Mouse (Mus musculus): ENCODE results near the gene Slco2a1. TPM values are rescaled to one million over a fixed set of nuclear protein-coding genes. Genes with fewer than 3 reads are reported as not detected.

Gene Slco2a1
- total and polyA plus RNA-seq, 3 experiments: 0.01 to 0.11 TPM; not detected in 1

DNA sequence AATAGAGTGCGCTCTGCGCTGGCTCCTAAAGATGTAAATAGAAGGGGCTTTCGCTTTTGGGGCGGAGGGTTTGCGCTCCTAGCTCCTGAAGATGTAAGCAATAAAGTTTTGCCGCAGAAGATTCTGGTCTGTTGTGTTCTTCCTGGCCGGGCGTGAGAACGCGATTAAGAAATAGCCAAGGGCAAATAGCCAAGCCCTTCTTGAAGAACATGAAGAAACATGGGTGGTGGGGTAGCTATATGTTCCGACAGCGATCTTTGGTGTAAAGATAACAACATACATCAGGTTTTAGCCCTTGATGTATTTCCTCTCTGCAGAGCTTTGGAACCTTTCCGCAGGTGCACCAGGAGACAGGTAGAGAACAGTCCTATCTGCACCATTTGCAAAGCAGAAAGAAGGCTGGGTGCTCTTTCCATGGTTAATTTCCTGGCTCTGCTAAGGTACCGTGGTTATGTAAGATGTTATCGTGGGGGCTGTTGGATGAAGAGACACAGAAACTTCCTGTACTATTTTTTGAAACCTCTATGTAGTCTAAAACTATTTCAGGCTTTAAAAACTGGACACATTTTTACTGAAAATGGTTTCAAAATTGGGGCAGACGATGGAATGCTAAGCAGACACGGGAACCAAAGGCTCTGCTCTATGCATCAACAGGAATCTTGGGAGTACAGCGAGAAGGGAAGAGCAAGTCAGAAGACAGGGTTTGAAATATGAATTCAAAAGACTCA is 120.6 kb downstream of the Slco2a1 start:
- no peaks in the 10 kb centered on the region for H3K36me3 ChIP-seq (replicated peaks)
- H3K27me3 ChIP-seq (ENCODE audit: insufficient read depth, low read length): peaks cover 33% of the 10 kb centered on the region
- ATAC-seq (ENCODE audit: extremely low read depth, insufficient number of reproducible peaks, low FRiP score, poor library complexity, severe bottlenecking): no peak
- no peak for DNase-seq (ENCODE audit: low spot score)
- H3K4me1 ChIP-seq (ENCODE audit: insufficient read depth, low read depth, low read length): no peaks in the 10 kb centered on the region
- TF ChIP-seq CTCF (IDR thresholded peaks at IDR 0.05; ENCODE audit: low read depth, low read length) (no peak), GATA1 (IDR thresholded peaks at IDR 0.05; ENCODE audit: borderline replicate concordance, low read length) (no peak), POLR2AphosphoS5 (IDR thresholded peaks at IDR 0.05; ENCODE audit: insufficient replicate concordance, low read depth, low read length) (no peak), TAL1 (conservative IDR thresholded peaks at IDR 0.05; ENCODE audit: low read depth, low read length) (no peak), GATA2 (IDR thresholded peaks at IDR 0.05; ENCODE audit: borderline replicate concordance, low read depth, low read length) (no peak)
- H3K4me3 ChIP-seq (ENCODE audit: low read depth, low read length): no peak overlapping the region
- H3K9me3 ChIP-seq (replicated peaks): peaks cover 7% of the 10 kb centered on the region

DNA sequence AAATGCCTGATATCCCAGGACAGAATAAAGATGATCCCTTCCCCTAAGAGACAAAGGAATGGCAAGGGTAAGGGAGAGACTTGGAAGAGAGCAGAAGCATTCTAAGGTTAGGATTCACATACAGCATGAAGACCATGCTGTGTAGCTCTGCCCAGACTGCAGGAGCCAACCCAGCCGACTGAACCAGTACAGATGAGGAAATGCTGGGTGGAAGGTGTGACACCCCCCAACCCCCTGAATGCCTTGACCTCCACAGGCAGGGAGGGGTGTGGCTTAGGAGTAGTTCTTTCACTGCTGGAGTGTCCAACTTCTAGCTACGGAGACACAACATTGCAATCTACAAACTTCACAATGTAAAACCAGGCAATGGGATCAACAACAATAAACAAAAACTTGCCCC is 121.4 kb downstream of the Slco2a1 start:
- Histone ChIP-seq H3K4me3 (ENCODE audit: low read depth, low read length) (no peak overlapping the region), H3K9me3 (replicated peaks) (peaks cover 7% of the 10 kb centered on the region), H3K36me3 (replicated peaks) (no peaks in the 10 kb centered on the region), H3K27me3 (ENCODE audit: insufficient read depth, low read length) (peaks cover 37% of the 10 kb centered on the region), H3K4me1 (ENCODE audit: insufficient read depth, low read depth, low read length) (no peaks in the 10 kb centered on the region)
- ATAC-seq (ENCODE audit: extremely low read depth, insufficient number of reproducible peaks, low FRiP score, poor library complexity, severe bottlenecking) (no peak), DNase-seq (ENCODE audit: low spot score) (no peak)
- TF ChIP-seq GATA1 (IDR thresholded peaks at IDR 0.05; ENCODE audit: borderline replicate concordance, low read length) (no peak), POLR2AphosphoS5 (IDR thresholded peaks at IDR 0.05; ENCODE audit: insufficient replicate concordance, low read depth, low read length) (no peak), GATA2 (IDR thresholded peaks at IDR 0.05; ENCODE audit: borderline replicate concordance, low read depth, low read length) (no peak), CTCF (IDR thresholded peaks at IDR 0.05; ENCODE audit: low read depth, low read length) (no peak), TAL1 (conservative IDR thresholded peaks at IDR 0.05; ENCODE audit: low read depth, low read length) (no peak)

DNA sequence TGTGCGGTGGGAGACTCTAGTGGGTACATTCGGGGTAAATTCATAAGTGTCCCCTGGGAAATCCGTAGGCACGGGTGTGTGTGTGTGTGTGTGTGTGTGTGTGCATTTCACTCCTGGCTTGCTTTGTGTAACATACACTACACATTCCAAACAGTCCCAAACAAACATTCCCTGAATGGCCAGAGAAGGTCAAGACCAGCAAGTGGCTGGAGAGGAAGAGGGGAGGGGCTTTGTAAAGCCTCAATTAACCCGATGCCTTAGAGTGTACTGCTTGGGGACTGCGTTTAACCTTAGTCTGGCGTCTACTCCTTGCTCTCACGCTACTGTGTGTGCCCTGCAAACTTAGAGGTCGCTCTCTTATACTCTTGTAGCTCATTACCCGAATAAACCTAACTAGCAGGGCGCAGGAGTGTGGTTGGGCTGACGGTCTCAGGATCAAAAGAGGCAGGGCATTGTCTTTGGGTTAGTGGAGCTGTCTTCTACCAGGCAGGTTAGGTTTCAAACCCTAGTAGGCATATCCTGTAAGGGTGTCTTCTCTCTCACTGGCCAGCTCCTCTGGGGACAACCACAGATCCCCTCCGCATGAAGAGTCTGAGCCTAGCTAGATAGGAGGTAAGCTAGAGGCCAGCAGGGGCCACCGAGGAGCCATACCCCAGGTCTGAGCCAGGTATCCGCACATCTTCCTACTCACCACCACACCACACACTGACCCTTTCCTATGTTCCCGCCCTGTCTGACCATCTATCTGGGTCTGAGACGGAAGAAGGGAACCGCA is 122.4 kb downstream of the Slco2a1 start:
- Histone ChIP-seq H3K27me3 (ENCODE audit: insufficient read depth, low read length) (peaks cover 40% of the 10 kb centered on the region), H3K4me3 (ENCODE audit: low read depth, low read length) (no peak overlapping the region), H3K36me3 (replicated peaks) (no peaks in the 10 kb centered on the region), H3K4me1 (ENCODE audit: insufficient read depth, low read depth, low read length) (no peaks in the 10 kb centered on the region), H3K9me3 (replicated peaks) (peaks cover 7% of the 10 kb centered on the region)
- DNase-seq (ENCODE audit: low spot score) (no peak), ATAC-seq (ENCODE audit: extremely low read depth, insufficient number of reproducible peaks, low FRiP score, poor library complexity, severe bottlenecking) (no peak)
- TF ChIP-seq GATA2 (IDR thresholded peaks at IDR 0.05; ENCODE audit: borderline replicate concordance, low read depth, low read length) (no peak), GATA1 (IDR thresholded peaks at IDR 0.05; ENCODE audit: borderline replicate concordance, low read length) (no peak), POLR2AphosphoS5 (IDR thresholded peaks at IDR 0.05; ENCODE audit: insufficient replicate concordance, low read depth, low read length) (no peak), CTCF (IDR thresholded peaks at IDR 0.05; ENCODE audit: low read depth, low read length) (no peak), TAL1 (conservative IDR thresholded peaks at IDR 0.05; ENCODE audit: low read depth, low read length) (no peak)

- Histone ChIP-seq H3K4me1 (ENCODE audit: insufficient read depth, low read depth, low read length) (no peaks in the 10 kb centered on the region), H3K4me3 (ENCODE audit: low read depth, low read length) (no peak within 1 kb of the TSS), H3K36me3 (replicated peaks) (no peaks in the 10 kb centered on the region), H3K9me3 (replicated peaks) (peaks cover 7% of the 10 kb centered on the region), H3K27me3 (ENCODE audit: insufficient read depth, low read length) (peaks cover 41% of the 10 kb centered on the region)
- ATAC-seq (ENCODE audit: extremely low read depth, insufficient number of reproducible peaks, low FRiP score, poor library complexity, severe bottlenecking) (no peak), DNase-seq (ENCODE audit: low spot score) (no peak)
- no peak for TF ChIP-seq TAL1 (conservative IDR thresholded peaks at IDR 0.05; ENCODE audit: low read depth, low read length)
These were observed 123.3 kb downstream of the Slco2a1 start, which contains the start of gene Rab6b for GRCm38 (mm10) chr9:103111621-103112470. TSS of gene Rab6b (plus strand) at chr9:103111787.

GRCm38 (mm10) chr9:103112471-103113271 is 124.2 kb downstream of the Slco2a1 start:
- no peaks in the 10 kb centered on the region for H3K4me1 ChIP-seq (ENCODE audit: insufficient read depth, low read depth, low read length)
- H3K27me3 ChIP-seq (ENCODE audit: insufficient read depth, low read length): peaks cover 44% of the 10 kb centered on the region
- H3K9me3 ChIP-seq (replicated peaks): peaks cover 7% of the 10 kb centered on the region
- ATAC-seq (ENCODE audit: extremely low read depth, insufficient number of reproducible peaks, low FRiP score, poor library complexity, severe bottlenecking) (no peak), DNase-seq (ENCODE audit: low spot score) (no peak)
- H3K36me3 ChIP-seq (replicated peaks): no peaks in the 10 kb centered on the region
- TF ChIP-seq CTCF (IDR thresholded peaks at IDR 0.05; ENCODE audit: low read depth, low read length) (no peak), GATA2 (IDR thresholded peaks at IDR 0.05; ENCODE audit: borderline replicate concordance, low read depth, low read length) (no peak)
- no peak overlapping the region for H3K4me3 ChIP-seq (ENCODE audit: low read depth, low read length)
